Mouse (Mus musculus): ENCODE measurements around the gene Ndufab1.

Ndufab1 gene

DNA sequence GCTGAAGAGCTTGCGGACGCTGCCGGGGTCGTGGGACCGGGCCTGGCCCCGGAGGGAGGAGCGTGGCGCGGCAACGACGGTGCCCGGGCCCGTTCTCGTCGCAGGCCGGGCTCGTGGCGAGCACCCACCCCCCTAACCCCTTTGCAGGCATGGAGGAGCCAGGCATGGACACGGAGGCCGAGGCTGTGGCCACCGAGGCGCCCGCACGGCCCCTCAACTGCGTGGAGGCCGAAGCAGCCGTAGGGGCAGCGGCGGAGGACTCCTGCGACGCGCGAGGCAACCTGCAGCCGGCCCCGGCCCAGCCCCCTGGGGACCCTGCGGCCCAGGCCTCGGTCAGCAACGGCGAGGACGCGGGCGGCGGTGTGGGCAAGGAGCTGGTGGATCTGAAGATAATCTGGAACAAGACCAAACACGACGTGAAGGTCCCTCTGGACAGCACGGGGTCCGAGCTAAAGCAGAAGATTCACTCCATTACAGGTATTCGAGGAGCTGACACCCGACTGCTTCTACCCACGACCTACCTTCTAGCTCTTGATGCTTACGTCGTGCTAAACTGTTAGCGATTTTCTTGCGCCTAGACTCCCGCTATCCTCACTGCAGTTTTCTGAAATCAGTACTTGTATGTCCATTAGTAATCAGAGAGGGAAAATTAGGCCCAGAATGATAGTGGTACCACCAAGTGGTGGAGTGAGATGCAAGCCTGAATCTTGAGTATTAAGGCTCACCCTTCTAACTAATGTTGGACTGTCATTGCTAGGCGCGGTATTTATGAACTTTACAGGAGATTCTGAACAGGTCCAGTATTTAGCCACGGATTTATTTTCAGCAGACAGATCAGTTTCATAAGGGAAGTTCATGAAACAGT is 33.9 kb downstream of the Ndufab1 start:
- peak in 1 of 2 experiments; percentile 31 for DNase-seq (ENCODE audit: low spot score in 2 of 2)

DNA sequence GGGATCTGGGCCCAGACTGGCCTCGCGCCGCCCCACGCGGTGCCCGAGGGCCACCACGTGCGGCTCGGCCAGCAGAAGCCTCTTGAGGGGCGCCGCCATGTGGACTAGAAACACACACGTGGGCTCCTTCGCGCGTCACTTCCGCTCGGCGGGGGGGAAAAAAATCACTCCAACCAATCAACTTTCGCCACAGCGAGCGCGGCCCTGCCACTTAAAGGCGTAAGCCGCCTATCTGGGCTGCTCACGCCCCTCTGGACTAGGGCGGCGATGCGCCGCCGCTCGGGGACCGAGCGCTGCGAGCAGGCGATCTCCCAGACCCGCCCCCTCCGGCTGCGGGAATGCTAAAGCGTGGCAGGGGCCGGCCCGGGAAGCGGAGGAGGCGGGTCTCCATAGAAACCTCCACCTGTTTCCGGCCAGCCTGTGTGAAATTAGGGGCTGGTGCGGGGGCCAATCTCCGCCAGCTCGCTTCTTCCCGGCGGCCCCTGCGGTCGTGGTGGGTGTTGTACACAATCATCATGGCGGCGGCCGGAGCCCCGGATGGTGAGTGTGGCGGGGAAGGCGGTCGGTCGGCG is 34.7 kb downstream of the Ndufab1 start, which contains the start of the genes Ubfd1 and Ears2:
Gene Ubfd1 (plus strand): TSS at position 231 of the 572 bp plus-strand sequence.
Gene Ears2 (minus strand): TSS at position 319 of the 572 bp plus-strand sequence.
- peak; percentile 94 to 96 for DNase-seq (ENCODE audit: low spot score in 2 of 2)

DNA sequence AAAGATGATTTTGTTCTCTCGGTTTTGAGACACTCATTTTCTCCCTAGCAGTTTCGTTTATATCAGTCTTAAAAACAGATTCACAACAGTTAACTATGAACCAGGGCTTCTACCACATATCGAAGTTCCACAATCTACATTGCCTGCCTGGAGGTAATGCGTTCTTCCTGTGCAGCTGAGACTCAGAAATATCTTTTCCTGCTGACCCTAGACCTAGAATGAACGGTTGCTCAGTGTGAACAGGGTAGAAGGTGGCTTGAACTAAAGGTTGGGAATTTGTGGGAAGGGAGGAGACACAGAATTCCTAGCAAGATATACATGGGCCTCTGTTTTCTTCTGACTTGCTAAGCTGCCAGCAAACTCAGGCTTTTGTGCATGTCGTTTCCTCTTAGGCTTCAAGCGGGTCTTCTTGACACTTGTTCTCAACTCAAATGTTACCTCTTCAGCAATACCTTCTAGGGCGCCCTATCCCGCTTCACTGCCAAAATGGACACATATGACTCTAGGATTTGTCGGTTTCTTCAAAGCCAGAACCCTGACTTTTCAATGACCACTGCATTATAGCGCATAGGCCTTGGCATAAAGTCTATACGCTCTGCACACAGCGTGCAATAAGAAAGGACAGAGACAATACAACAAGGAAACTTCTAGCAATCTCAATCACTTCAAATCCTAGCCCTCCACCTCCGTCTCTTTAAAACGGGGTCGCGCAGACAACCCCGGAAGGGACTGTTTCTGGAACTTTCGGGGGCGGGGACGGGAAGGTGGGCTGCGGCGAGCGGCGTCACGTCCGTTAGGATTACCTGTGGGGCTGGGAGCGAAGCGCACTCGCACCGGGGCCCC is 35.4 kb downstream of the Ndufab1 start:
- no peak for DNase-seq (ENCODE audit: low spot score in 2 of 2)

DNA sequence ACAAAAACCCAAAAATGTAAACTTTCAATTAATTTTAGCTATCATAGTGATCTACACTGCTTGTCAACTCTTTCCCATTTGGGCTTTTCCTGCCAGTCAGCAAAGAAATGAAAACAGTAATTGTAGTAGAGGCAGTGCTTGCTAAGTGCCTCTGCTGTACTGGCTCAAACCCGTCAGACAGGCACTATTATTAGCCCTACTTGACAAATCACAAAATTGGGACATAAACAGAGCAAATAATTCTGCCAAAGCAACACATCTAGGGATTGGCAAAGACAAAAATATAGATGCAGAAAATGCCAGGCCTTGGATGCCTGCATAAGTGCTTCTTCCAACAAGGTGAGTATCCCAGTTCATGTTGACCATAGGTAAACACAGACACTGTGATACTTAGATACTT is 36.0 kb downstream of the Ndufab1 start:
- no peak for DNase-seq (ENCODE audit: low spot score in 2 of 2)

DNA sequence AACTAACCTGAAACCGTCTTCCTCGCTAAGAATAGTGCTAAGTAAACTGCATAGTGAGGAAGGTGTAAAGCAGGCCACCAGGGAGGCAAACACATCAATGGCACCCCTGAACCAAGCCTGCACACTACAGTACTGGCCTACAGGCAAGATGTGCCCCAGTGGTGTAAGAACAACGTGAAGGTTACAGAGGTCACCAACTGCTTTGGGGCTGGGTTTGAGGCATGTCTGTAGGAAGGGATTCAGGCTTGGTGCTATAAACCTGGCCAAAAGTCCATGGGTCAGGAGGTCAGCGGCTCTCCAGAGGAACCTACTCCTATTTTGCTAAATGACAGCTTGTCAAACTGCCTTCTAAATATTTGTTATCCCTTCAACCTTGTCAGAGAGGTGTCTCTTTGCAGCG is 45.1 kb downstream of the Ndufab1 start:
- no peak for DNase-seq (ENCODE audit: low spot score in 2 of 2)

DNA sequence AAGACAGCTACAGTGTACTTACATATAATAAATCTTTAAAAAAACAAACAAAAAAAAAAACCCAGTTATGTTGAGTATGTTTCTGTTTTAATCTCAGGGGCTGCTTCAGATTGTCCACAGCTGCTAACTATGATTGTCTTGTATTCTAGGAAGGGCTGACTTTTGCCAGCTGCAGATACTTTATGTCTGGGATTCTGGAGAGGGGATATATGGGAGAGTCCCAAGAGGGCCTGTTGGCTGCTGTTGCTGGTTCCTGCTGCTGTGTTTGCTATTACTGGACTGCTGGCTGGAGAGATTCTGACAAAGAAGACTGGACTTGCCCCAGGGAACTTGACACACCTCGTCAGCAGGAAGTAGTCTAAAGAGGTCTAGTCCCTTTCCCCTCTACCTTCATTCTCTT is 50.9 kb downstream of the Ndufab1 start:
- DNase-seq (ENCODE audit: low spot score in 2 of 2): peak in 1 of 2 experiments; percentile 24

DNA sequence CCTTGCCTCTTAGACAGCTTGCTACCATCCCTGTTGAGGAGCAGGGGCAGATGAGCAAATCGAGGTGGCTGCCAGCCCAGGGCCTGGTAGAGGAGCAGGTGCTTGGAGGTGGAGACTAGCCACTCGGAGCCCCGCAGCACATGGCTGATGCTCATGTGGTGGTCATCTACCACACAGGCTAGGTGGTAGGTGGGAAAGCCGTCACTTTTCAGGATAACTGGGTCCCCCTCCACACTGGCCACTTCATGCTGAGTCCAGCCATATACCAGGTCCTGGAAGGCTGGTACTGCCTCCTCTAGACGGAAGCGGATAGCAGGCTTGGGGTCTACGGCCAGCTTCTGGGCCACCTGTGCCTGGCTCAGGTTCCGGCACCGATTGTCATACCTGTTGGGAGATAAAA is 53.5 kb downstream of the Ndufab1 start:
- DNase-seq (ENCODE audit: low spot score in 2 of 2): no peak

DNA sequence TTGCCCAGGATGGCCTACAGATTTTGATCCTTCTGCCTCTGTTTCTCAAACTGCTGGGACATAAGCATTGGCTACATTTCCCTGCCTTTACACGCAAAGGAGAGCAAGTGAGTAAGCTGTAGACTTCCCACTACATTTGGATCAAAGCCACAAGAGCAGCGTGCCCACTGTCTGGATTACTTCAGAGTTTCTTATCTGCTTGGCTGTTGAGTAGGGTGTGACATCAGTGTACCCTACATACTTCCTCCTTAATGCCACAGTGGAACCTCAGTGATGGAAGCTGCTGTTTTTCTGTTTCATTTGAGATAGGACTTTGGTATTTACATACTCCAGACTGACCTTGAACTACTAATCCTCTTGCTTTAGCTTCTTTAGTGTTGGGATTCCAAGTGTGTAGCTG is 54.9 kb downstream of the Ndufab1 start:
- DNase-seq (ENCODE audit: low spot score in 2 of 2): no peak

DNA sequence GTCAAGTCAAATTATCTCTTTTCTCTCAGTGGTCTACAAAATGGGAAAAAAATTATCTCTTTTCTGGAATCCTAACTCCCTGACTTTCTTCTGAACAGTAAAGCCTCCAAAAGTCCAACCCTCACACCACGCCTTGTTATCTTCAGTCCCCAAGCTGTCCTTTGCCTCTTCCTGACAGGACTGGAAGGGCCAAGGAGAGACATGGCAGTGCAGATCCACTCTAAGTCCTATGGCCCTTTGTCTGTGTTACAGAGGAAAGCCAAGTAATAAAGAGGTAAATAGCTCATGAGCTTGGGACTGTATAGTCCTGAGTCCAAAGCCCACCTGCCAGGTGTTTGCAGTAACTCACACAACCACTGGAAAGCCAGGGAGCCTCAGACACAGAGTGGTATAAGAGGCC is 56.0 kb downstream of the Ndufab1 start:
- DNase-seq (ENCODE audit: low spot score in 2 of 2): no peak

DNA sequence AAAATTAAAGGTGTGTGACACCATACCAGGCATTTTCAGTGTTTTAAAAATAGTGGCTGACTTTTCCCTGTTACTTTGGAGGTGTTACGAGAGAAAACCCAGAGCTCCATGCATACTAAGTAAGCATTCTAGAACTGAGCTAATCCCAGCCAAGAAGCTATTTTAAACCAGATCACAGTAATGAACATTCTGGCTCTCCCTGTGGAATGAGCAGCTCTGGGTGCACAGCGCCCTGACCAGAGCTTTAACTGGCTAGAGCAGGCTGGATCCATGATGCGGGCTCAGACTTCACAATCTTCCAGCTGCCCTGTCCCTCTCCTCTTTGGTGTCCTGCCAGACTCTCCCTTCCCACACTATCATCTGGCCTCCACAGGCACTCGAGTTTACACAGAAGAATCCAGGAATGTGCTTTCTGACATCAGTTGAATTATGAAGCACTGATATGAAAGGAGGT is 56.5 kb downstream of the Ndufab1 start:
- DNase-seq (ENCODE audit: low spot score in 2 of 2): peak in 1 of 2 experiments; percentile 65

DNA sequence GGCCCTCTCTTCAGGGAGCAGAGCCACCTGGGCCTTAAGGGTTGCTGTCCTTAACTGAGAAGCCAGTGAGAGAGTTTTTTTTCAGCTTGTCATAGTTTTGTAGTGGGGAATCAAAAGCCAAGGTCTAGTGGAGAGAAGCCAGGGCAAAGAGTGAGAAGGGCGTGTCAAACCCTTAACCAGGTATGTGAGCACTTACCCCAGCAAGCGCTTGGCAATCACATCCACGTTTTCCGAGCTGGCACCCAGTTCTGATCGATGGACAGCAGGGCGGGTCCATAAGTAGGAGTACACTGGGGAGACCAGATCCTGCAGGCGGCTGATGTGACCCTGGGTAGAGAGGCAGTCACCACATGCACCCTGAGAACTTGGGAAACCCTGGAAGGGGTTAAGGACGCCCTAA is 57.6 kb downstream of the Ndufab1 start:
- DNase-seq (ENCODE audit: low spot score in 2 of 2): no peak
